In the genomic region with DNA sequence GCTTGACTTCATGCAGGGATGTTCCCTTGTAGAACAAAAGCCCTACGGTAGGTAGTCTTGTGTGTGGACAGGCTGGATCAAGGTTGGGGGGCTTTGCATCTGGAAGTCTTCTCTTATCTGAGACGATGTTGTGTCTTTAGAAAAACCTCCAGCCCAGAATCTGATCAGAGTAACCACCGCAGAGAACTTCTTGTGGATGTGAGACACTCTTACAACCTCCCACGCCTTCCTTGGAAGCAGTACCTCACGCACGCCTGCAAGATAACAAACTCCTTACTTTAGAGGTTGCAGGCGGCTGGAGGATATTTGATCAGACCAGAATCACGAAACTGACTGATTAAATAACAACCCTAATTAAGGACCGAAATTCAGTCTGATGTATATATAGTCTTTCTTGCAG, we compare ENCODE assay signal across 32 mouse cellular contexts. TPM values are rescaled to one million over a fixed set of nuclear protein-coding genes. Genes with fewer than 3 reads are reported as not detected.
DNase-seq lines count a peak whose midpoint lies in the region; ATAC-seq lines count a peak whose summit lies in the region.
"Had no signal": no experiment of that assay in that cellular context is flagged by ENCODE, and none has a peak within 500 bp of the region (broad histone marks: within the 10 kb centered on the region; RNA-seq: fewer than 3 reads in every experiment).

No protein-coding gene starts in this region.

- peaks cover 12% of the 10 kb centered on the region; the same call in 1 of the 2 replicates for H3K4me1 ChIP-seq in heart, embryonic 11.5 days (ENCODE audit: control insufficient read depth, insufficient read depth, low read length)
- peaks cover 45% of the 10 kb centered on the region for H3K4me1 ChIP-seq in heart, embryonic 15.5 days (replicated peaks)
- H3K4me1 ChIP-seq: embryonic facial prominence, embryonic 15.5 days; forebrain, embryonic 10.5 days; hindbrain, embryonic 15.5 days had no signal

- H3K27me3 ChIP-seq in heart, embryonic 11.5 days (ENCODE audit: control insufficient read depth, insufficient read depth, low read length), result no peaks in the 10 kb centered on the region
- no peaks in the 10 kb centered on the region for H3K27me3 ChIP-seq in heart, embryonic 15.5 days
- H3K27me3 ChIP-seq: embryonic facial prominence, embryonic 15.5 days; forebrain, embryonic 15.5 days; hindbrain, embryonic 15.5 days had no signal

- no peak overlapping the region; the same call in 1 of the 2 replicates for H3K4me2 ChIP-seq in heart, embryonic 11.5 days
- no peak overlapping the region for H3K4me2 ChIP-seq in heart, embryonic 15.5 days
- H3K4me2 ChIP-seq: embryonic facial prominence, embryonic 15.5 days; forebrain, embryonic 15.5 days; hindbrain, embryonic 15.5 days had no signal

- intact Hi-C loops in heart, postnatal 14 days (cut with DNase I), result no loop called here

- peak; percentile 87 for ATAC-seq in frontal cortex, adult (ENCODE audit: low TSS enrichment)
- ATAC-seq in heart, embryonic 11.5 days (replicated peaks; ENCODE audit: insufficient number of reproducible peaks, low FRiP score, low TSS enrichment), result no peak
- no peak for ATAC-seq in heart, embryonic 15.5 days (replicated peaks; ENCODE audit: insufficient number of reproducible peaks, insufficient read depth, low FRiP score, low read depth)
- ATAC-seq: CD4-positive, CD25-positive, alpha-beta regulatory T cell, adult 4 months; forebrain, embryonic 15.5 days; intestine, embryonic 16.5 days had no signal

- no peaks in the 10 kb centered on the region for H3K36me3 ChIP-seq in heart, embryonic 11.5 days (ENCODE audit: control insufficient read depth, insufficient read depth, low read length)
- H3K36me3 ChIP-seq in heart, embryonic 15.5 days, result no peaks in the 10 kb centered on the region
- H3K36me3 ChIP-seq: embryonic facial prominence, embryonic 15.5 days; forebrain, embryonic 10.5 days; forebrain, embryonic 15.5 days; G1E; hindbrain, embryonic 15.5 days had no signal

- DNase-seq in frontal cortex, postnatal 14 days (ENCODE audit: low spot score in 2 of 2), result no peak
- no peak for DNase-seq in heart, adult 8-10 months (ENCODE audit: low spot score)
- no peak for DNase-seq in heart, postnatal 14 days
- peak; percentile 67 for DNase-seq in brain, adult 2 months (ENCODE audit: low read depth, low spot score)
- no peak for DNase-seq in kidney, postnatal 10 days
- DNase-seq: adrenal gland, adult 8-10 months; adrenal gland, postnatal 36 days; B cell, adult 2 months; cerebellum, adult 11 months; cerebellum, adult 8-10 months; cerebellum, postnatal 14 days; embryo, embryonic 11 days; gastrocnemius, postnatal 14 days; kidney, adult 2 months had no signal

- H3K27ac ChIP-seq in heart, embryonic 11.5 days (ENCODE audit: low read depth, low read length), result peak overlapping the region; percentile 83
- peak overlapping the region; percentile 86 for H3K27ac ChIP-seq in heart, embryonic 15.5 days
- H3K27ac ChIP-seq: embryonic facial prominence, embryonic 15.5 days; forebrain, embryonic 10.5 days; forebrain, embryonic 15.5 days; hindbrain, embryonic 15.5 days had no signal

- H3K4me3 ChIP-seq in heart, embryonic 11.5 days (ENCODE audit: low read depth, low read length), result no peak overlapping the region
- no peak overlapping the region for H3K4me3 ChIP-seq in heart, embryonic 15.5 days
- H3K4me3 ChIP-seq: embryonic facial prominence, embryonic 15.5 days; erythroblast, embryonic 14.5 days; forebrain, embryonic 10.5 days; forebrain, embryonic 15.5 days; hindbrain, embryonic 15.5 days had no signal

- H3K9me3 ChIP-seq in heart, embryonic 11.5 days (replicated peaks; ENCODE audit: control insufficient read depth, low read length), result no peaks in the 10 kb centered on the region
- H3K9me3 ChIP-seq in heart, embryonic 15.5 days (replicated peaks), result no peaks in the 10 kb centered on the region
- H3K9me3 ChIP-seq: embryonic facial prominence, embryonic 15.5 days; forebrain, embryonic 10.5 days; forebrain, embryonic 15.5 days; G1E; hindbrain, embryonic 15.5 days had no signal

- WGBS in heart, embryonic 11.5 days (ENCODE audit: insufficient replicate concordance), result 50% methylated on average over 9 of the region's 9 CpGs
- 53% methylated on average over 9 of the region's 9 CpGs for WGBS in heart, embryonic 15.5 days

- no peak overlapping the region for H3K9ac ChIP-seq in heart, embryonic 11.5 days (ENCODE audit: low read depth, low read length)
- no peak overlapping the region for H3K9ac ChIP-seq in heart, embryonic 15.5 days
- H3K9ac ChIP-seq: embryonic facial prominence, embryonic 15.5 days; forebrain, embryonic 15.5 days; hindbrain, embryonic 15.5 days had no signal

RNA-seq across cellular contexts. Expression of gene Gm26657, which starts 19.5 kb away (rescaled TPM):
- polyA plus RNA-seq in heart, embryonic 11.5 days (2014; fragmentation: Nextera tagmentation; extraction: Ambion mirVana), result not detected in 2 replicates
- not detected for total RNA-seq in heart, adult 8-10 months (2022)
- not detected in 2 replicates for polyA plus RNA-seq in heart, embryonic 15.5 days (2015; fragmentation: Nextera tagmentation; extraction: Ambion mirVana)
- not detected for total RNA-seq in heart, postnatal 14 days (2021)
- total RNA-seq: adrenal gland, adult 8-10 months; adrenal gland, postnatal 36 days; common myeloid progenitor, adult 5-6 weeks; G1E; gastrocnemius, adult 18-20 months; gastrocnemius, postnatal 14 days had no signal
- polyA plus RNA-seq: brain, embryonic 14.5 days; CD4-positive, CD25-positive, alpha-beta regulatory T cell, adult 4 months; embryonic facial prominence, embryonic 11.5 days; embryonic facial prominence, embryonic 15.5 days; erythroblast, embryonic 14.5 days; forebrain, embryonic 10.5 days; forebrain, embryonic 15.5 days; frontal cortex, adult 2 months; G1E; gonadal fat pad, adult 2 months; hindbrain, embryonic 11.5 days; hindbrain, embryonic 15.5 days; intestine, embryonic 16.5 days; kidney, adult 2 months had no signal

RNA-seq across cellular contexts. Expression of gene Actl7b, which starts 20.8 kb away (rescaled TPM):
- not detected in 2 replicates for polyA plus RNA-seq in heart, embryonic 11.5 days (2014; fragmentation: Nextera tagmentation; extraction: Ambion mirVana)
- not detected for total RNA-seq in heart, adult 8-10 months (2022)
- not detected in 2 replicates for polyA plus RNA-seq in heart, embryonic 15.5 days (2015; fragmentation: Nextera tagmentation; extraction: Ambion mirVana)
- total RNA-seq in heart, postnatal 14 days (2021), result under 1 TPM in 1 of 2 experiments, not detected in 1; 0.15 TPM
- total RNA-seq: common myeloid progenitor, adult 5-6 weeks; G1E; gastrocnemius, adult 18-20 months; gastrocnemius, postnatal 14 days had no signal
- polyA plus RNA-seq: CD4-positive, CD25-positive, alpha-beta regulatory T cell, adult 4 months; embryonic facial prominence, embryonic 11.5 days; embryonic facial prominence, embryonic 15.5 days; erythroblast, embryonic 14.5 days; forebrain, embryonic 10.5 days; forebrain, embryonic 15.5 days; hindbrain, embryonic 11.5 days; hindbrain, embryonic 15.5 days; intestine, embryonic 16.5 days had no signal

RNA-seq across cellular contexts. Expression of gene Actl7a, which starts 22.8 kb away (rescaled TPM):
- 0.20 TPM in 1 of 2 replicates, not detected in the other for polyA plus RNA-seq in heart, embryonic 11.5 days (2014; fragmentation: Nextera tagmentation; extraction: Ambion mirVana)
- not detected for total RNA-seq in heart, adult 8-10 months (2022)
- not detected in 2 replicates for polyA plus RNA-seq in heart, embryonic 15.5 days (2015; fragmentation: Nextera tagmentation; extraction: Ambion mirVana)
- not detected for total RNA-seq in heart, postnatal 14 days (2021)
- total RNA-seq: adrenal gland, adult 8-10 months; adrenal gland, postnatal 36 days; common myeloid progenitor, adult 5-6 weeks; gastrocnemius, adult 18-20 months; gastrocnemius, postnatal 14 days had no signal
- polyA plus RNA-seq: brain, embryonic 14.5 days; CD4-positive, CD25-positive, alpha-beta regulatory T cell, adult 4 months; embryonic facial prominence, embryonic 11.5 days; embryonic facial prominence, embryonic 15.5 days; erythroblast, embryonic 14.5 days; forebrain, embryonic 10.5 days; forebrain, embryonic 15.5 days; frontal cortex, adult 2 months; G1E; hindbrain, embryonic 11.5 days; hindbrain, embryonic 15.5 days; intestine, embryonic 16.5 days had no signal
